8 mouse cellular contexts compared by ENCODE assay signal in the genomic region with DNA sequence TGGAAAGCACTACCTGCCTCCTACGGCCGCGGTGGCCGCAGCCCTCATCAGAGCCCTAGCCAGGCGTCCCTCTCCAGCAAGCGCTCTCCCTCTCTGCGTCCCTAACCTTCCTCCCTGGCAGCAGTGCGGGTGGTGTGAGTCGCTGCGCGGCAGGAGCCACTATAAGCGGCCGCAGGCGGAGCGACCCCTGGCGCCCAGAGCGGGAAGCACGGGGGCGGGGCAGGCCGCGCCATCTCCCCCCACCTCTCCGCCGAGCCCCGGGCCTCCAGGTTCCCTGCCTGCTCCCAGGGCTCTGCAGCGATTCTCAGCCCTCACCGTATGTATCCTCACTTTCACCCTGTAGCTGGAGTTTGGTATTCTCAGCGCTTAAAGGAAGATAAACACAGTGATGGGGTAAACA. TPM values are rescaled to one million over a fixed set of nuclear protein-coding genes. Genes with fewer than 3 reads are reported as not detected.
A peak's percentile ranks its signal among the peaks of the same experiment; 100 is the strongest.
DNase-seq lines count a peak whose midpoint lies in the region; ATAC-seq lines count a peak whose summit lies in the region.

No protein-coding gene starts in this region.

- H3K9ac ChIP-seq in embryonic facial prominence, embryonic 12.5 days, result 0 out of 2 replicates have a peak overlapping the region, but pooled peaks have one; percentile 15
- no peak overlapping the region for H3K9ac ChIP-seq in liver, embryonic 15.5 days
- no peak overlapping the region for H3K9ac ChIP-seq in stomach, embryonic 15.5 days

- peak overlapping the region; percentile 18; the same call in 1 of the 2 replicates for H3K4me3 ChIP-seq in embryonic facial prominence, embryonic 12.5 days
- peak overlapping the region; percentile 49 for H3K4me3 ChIP-seq in heart, embryonic 10.5 days
- peak overlapping the region; percentile 21 for H3K4me3 ChIP-seq in liver, embryonic 15.5 days (replicated peaks)
- H3K4me3 ChIP-seq in stomach, embryonic 15.5 days (replicated peaks), result peak overlapping the region; percentile 30; the same call in 1 of the 2 replicates

- H3K4me1 ChIP-seq in embryonic facial prominence, embryonic 12.5 days, result peaks cover 25% of the 10 kb centered on the region
- peaks cover 44% of the 10 kb centered on the region for H3K4me1 ChIP-seq in heart, embryonic 10.5 days
- H3K4me1 ChIP-seq in liver, embryonic 15.5 days (replicated peaks), result peaks cover 43% of the 10 kb centered on the region
- H3K4me1 ChIP-seq in stomach, embryonic 15.5 days, result peaks cover 21% of the 10 kb centered on the region

- H3K27ac ChIP-seq in embryonic facial prominence, embryonic 12.5 days, result no peak overlapping the region
- H3K27ac ChIP-seq in heart, embryonic 10.5 days, result peak overlapping the region; percentile 53; the same call in 1 of the 2 replicates
- no peak overlapping the region for H3K27ac ChIP-seq in liver, embryonic 15.5 days (replicated peaks)
- no peak overlapping the region for H3K27ac ChIP-seq in stomach, embryonic 15.5 days

- no peaks in the 10 kb centered on the region for H3K9me3 ChIP-seq in embryonic facial prominence, embryonic 12.5 days
- no peaks in the 10 kb centered on the region for H3K9me3 ChIP-seq in heart, embryonic 10.5 days
- H3K9me3 ChIP-seq in liver, embryonic 15.5 days (replicated peaks), result no peaks in the 10 kb centered on the region
- H3K9me3 ChIP-seq in stomach, embryonic 15.5 days, result no peaks in the 10 kb centered on the region

- peaks cover under 1% of the 10 kb centered on the region; the same call in 1 of the 2 replicates for H3K36me3 ChIP-seq in embryonic facial prominence, embryonic 12.5 days
- H3K36me3 ChIP-seq in heart, embryonic 10.5 days, result peaks cover 6% of the 10 kb centered on the region
- 0 out of 2 replicates have a peak, but pooled peaks cover 3% of the 10 kb centered on the region for H3K36me3 ChIP-seq in liver, embryonic 15.5 days (replicated peaks)
- H3K36me3 ChIP-seq in stomach, embryonic 15.5 days, result peaks cover 4% of the 10 kb centered on the region; the same call in 1 of the 2 replicates

- peak; percentile 90 to 91 for DNase-seq in B cell, adult 2 months
- peak; percentile 84 for DNase-seq in adrenal gland, postnatal 25 days
- DNase-seq in heart, embryonic 10.5 days (ENCODE audit: low spot score), result no peak
- DNase-seq in kidney, adult 8-10 months, result peak; percentile 56 to 78
- DNase-seq in natural killer cell, adult 2 months (ENCODE audit: low spot score in 2 of 2), result peak; percentile 61 to 79

- peaks cover 99% of the 10 kb centered on the region for H3K27me3 ChIP-seq in embryonic facial prominence, embryonic 12.5 days
- H3K27me3 ChIP-seq in heart, embryonic 10.5 days (ENCODE audit: insufficient read depth, poor library complexity, severe bottlenecking), result peaks cover 100% of the 10 kb centered on the region
- peaks cover 100% of the 10 kb centered on the region for H3K27me3 ChIP-seq in liver, embryonic 15.5 days
- peaks cover 89% of the 10 kb centered on the region for H3K27me3 ChIP-seq in stomach, embryonic 15.5 days (replicated peaks)

- no peak for ATAC-seq in embryonic facial prominence, embryonic 12.5 days (ENCODE audit: insufficient number of reproducible peaks, insufficient read depth, low FRiP score, low TSS enrichment)
- ATAC-seq in liver, embryonic 15.5 days (ENCODE audit: insufficient read depth), result peak; percentile 23; the same call in 1 of the 2 replicates
- peak; percentile 41; the same call in 1 of the 2 replicates for ATAC-seq in stomach, embryonic 15.5 days (ENCODE audit: insufficient read depth, low FRiP score, low read depth)

- WGBS in embryonic facial prominence, embryonic 12.5 days, result 1% methylated on average over 27 of the region's 27 CpGs
- under 1% methylated on average over 27 of the region's 27 CpGs for WGBS in heart, embryonic 10.5 days
- 1% methylated on average over 27 of the region's 27 CpGs for WGBS in liver, embryonic 15.5 days (ENCODE audit: insufficient replicate concordance)
- under 1% methylated on average over 27 of the region's 27 CpGs for WGBS in stomach, embryonic 15.5 days

- peak overlapping the region; percentile 41 for H3K4me2 ChIP-seq in embryonic facial prominence, embryonic 12.5 days (replicated peaks)
- peak overlapping the region; percentile 52 for H3K4me2 ChIP-seq in liver, embryonic 15.5 days
- H3K4me2 ChIP-seq in stomach, embryonic 15.5 days, result peak overlapping the region; percentile 58

RNA-seq across cellular contexts. Expression of a gene that starts 0.7 kb away (rescaled TPM):
- not detected in 2 replicates for total RNA-seq in adrenal gland, postnatal 25 days (2021)
- polyA plus RNA-seq in embryonic facial prominence, embryonic 12.5 days (2016; fragmentation: Nextera tagmentation; extraction: Ambion mirVana), result 0.42 and 0.46 TPM in 2 replicates
- polyA plus RNA-seq in heart, embryonic 10.5 days (2016; fragmentation: Nextera tagmentation; extraction: Ambion mirVana), result 0.12 and 0.20 TPM in 2 replicates
- polyA plus RNA-seq in liver, embryonic 15.5 days (2015; fragmentation: Nextera tagmentation; extraction: Ambion mirVana), result not detected in 2 replicates
- polyA plus RNA-seq in stomach, embryonic 15.5 days (2015; fragmentation: Nextera tagmentation; extraction: Ambion mirVana), result 0.09 TPM in 1 of 2 replicates, not detected in the other

RNA-seq across cellular contexts. Expression of a gene that starts 4.7 kb away (rescaled TPM):
- 1.9 and 3.8 TPM in 2 replicates for total RNA-seq in adrenal gland, postnatal 25 days (2021)
- 0.70 and 0.75 TPM in 2 replicates for polyA plus RNA-seq in embryonic facial prominence, embryonic 12.5 days (2016; fragmentation: Nextera tagmentation; extraction: Ambion mirVana)
- polyA plus RNA-seq in heart, embryonic 10.5 days (2016; fragmentation: Nextera tagmentation; extraction: Ambion mirVana), result 2.7 and 7.5 TPM in 2 replicates
- polyA plus RNA-seq in liver, embryonic 15.5 days (2015; fragmentation: Nextera tagmentation; extraction: Ambion mirVana), result 18.1 and 21.5 TPM in 2 replicates
- polyA plus RNA-seq in stomach, embryonic 15.5 days (2015; fragmentation: Nextera tagmentation; extraction: Ambion mirVana), result 18.6 and 23.0 TPM in 2 replicates

RNA-seq across cellular contexts. Expression of a gene that starts 13.9 kb away (rescaled TPM):
- 4.3 and 5.6 TPM in 2 replicates for total RNA-seq in adrenal gland, postnatal 25 days (2021)
- 38.5 and 39.0 TPM in 2 replicates for polyA plus RNA-seq in embryonic facial prominence, embryonic 12.5 days (2016; fragmentation: Nextera tagmentation; extraction: Ambion mirVana)
- 35.7 TPM in 2 replicates for polyA plus RNA-seq in heart, embryonic 10.5 days (2016; fragmentation: Nextera tagmentation; extraction: Ambion mirVana)
- polyA plus RNA-seq in liver, embryonic 15.5 days (2015; fragmentation: Nextera tagmentation; extraction: Ambion mirVana), result 14.6 and 15.9 TPM in 2 replicates
- polyA plus RNA-seq in stomach, embryonic 15.5 days (2015; fragmentation: Nextera tagmentation; extraction: Ambion mirVana), result 24.6 and 29.2 TPM in 2 replicates

RNA-seq across cellular contexts. Expression of a gene that starts 33.3 kb away (rescaled TPM):
- 0.52 and 2.2 TPM in 2 replicates for total RNA-seq in adrenal gland, postnatal 25 days (2021)
- polyA plus RNA-seq in embryonic facial prominence, embryonic 12.5 days (2016; fragmentation: Nextera tagmentation; extraction: Ambion mirVana), result 35.6 and 50.9 TPM in 2 replicates
- 0.36 and 1.1 TPM in 2 replicates for polyA plus RNA-seq in heart, embryonic 10.5 days (2016; fragmentation: Nextera tagmentation; extraction: Ambion mirVana)
- polyA plus RNA-seq in liver, embryonic 15.5 days (2015; fragmentation: Nextera tagmentation; extraction: Ambion mirVana), result 0.83 and 1.2 TPM in 2 replicates
- 33.5 and 38.7 TPM in 2 replicates for polyA plus RNA-seq in stomach, embryonic 15.5 days (2015; fragmentation: Nextera tagmentation; extraction: Ambion mirVana)

RNA-seq across cellular contexts. Expression of a gene that starts 37.4 kb away (rescaled TPM):
- total RNA-seq in adrenal gland, postnatal 25 days (2021), result 18.7 and 19.6 TPM in 2 replicates
- 69.4 and 73.4 TPM in 2 replicates for polyA plus RNA-seq in embryonic facial prominence, embryonic 12.5 days (2016; fragmentation: Nextera tagmentation; extraction: Ambion mirVana)
- 42.1 and 58.5 TPM in 2 replicates for polyA plus RNA-seq in heart, embryonic 10.5 days (2016; fragmentation: Nextera tagmentation; extraction: Ambion mirVana)
- polyA plus RNA-seq in liver, embryonic 15.5 days (2015; fragmentation: Nextera tagmentation; extraction: Ambion mirVana), result 6.7 and 7.7 TPM in 2 replicates
- 28.3 and 32.1 TPM in 2 replicates for polyA plus RNA-seq in stomach, embryonic 15.5 days (2015; fragmentation: Nextera tagmentation; extraction: Ambion mirVana)
